Mouse (Mus musculus) limb, embryonic 12.5 days (tissue): ENCODE measurements at regions not wholly inside any gene's neighbourhood (a gene's known extent, or its start where the extent isn't known, plus 50 kb on each side); places are given as distances from the start of the nearest gene placed in this dataset.
"Not testable (repeated sequence)": the region's sequence is repeated elsewhere in the genome, so short reads cannot be mapped to it uniquely, and the experiment has no call there.

Experiments
- ATAC-seq: fragments of 200-750 bp; cut with Nextera tagmentation; 2 replicates; pipeline ENCODE4 v1.8.0; 2017; ENCODE audit warnings: low read depth, moderate TSS enrichment; ENCODE audit not compliant: insufficient number of reproducible peaks, insufficient read depth, low FRiP score, low TSS enrichment
- H3K27ac ChIP-seq: fragments of 300-500 bp; sonication (generic); 2 replicates; pipeline ENCODE4 v1.5.1; 2016; ENCODE audit warnings: mild to moderate bottlenecking, moderate library complexity
- H3K27me3 ChIP-seq: fragments of 300-500 bp; sonication (generic); 2 replicates; pipeline ENCODE4 v1.6.1; 2016; ENCODE audit warnings: mild to moderate bottlenecking, moderate library complexity
- H3K36me3 ChIP-seq: fragments of 300-500 bp; sonication (generic); 2 replicates; pipeline ENCODE4 v1.6.1; 2016; ENCODE audit warnings: mild to moderate bottlenecking, moderate library complexity
- H3K4me1 ChIP-seq: fragments of 300-500 bp; sonication (generic); replicated peaks from 2 replicates; pipeline ENCODE4 v1.6.1; 2016
- H3K4me2 ChIP-seq: fragments of 300-500 bp; sonication (generic); 2 replicates; pipeline ENCODE4 v1.6.1; 2016; ENCODE audit warnings: mild to moderate bottlenecking, moderate library complexity
- H3K4me3 ChIP-seq: fragments of 300-500 bp; sonication (generic); replicated peaks from 2 replicates; pipeline ENCODE4 v1.5.1; 2016; ENCODE audit warnings: mild to moderate bottlenecking
- H3K9ac ChIP-seq: fragments of 300-500 bp; sonication (generic); replicated peaks from 2 replicates; pipeline ENCODE4 v1.6.1; 2016; ENCODE audit warnings: mild to moderate bottlenecking, moderate library complexity
- H3K9me3 ChIP-seq: fragments of 300-500 bp; sonication (generic); 2 replicates; pipeline ENCODE4 v1.6.1; 2016; ENCODE audit warnings: mild to moderate bottlenecking, moderate library complexity
- WGBS: fragments of 180-500 bp; shearing (Covaris S2); methylation state at CpG from one replicate; pipeline ENCODE4 v1.1.7; 2016; 5-methylcytosine and 5-hydroxymethylcytosine counted together

- H3K4me2 ChIP-seq, H3K36me3 ChIP-seq, ATAC-seq, H3K27me3 ChIP-seq, H3K9ac ChIP-seq, H3K9me3 ChIP-seq, H3K4me1 ChIP-seq, H3K4me3 ChIP-seq, H3K27ac ChIP-seq: not testable (repeated sequence)
- 75% methylated on average over 10 of the region's 10 CpGs for WGBS
Measured at GRCm38 (mm10) chrX:154717526-154717925, 138.4 kb upstream of the Samt2 start.

GRCm38 (mm10) chrX:154713641-154714255 lies 134.6 kb upstream of the Samt2 start:
- Histone ChIP-seq H3K4me3 (peak overlapping the region; percentile 13; the same call in 1 of the 2 replicates), H3K9me3 (peaks cover 8% of the 10 kb centered on the region; the same call in 1 of the 2 replicates), H3K9ac (no peak overlapping the region), H3K27ac (no peak overlapping the region), H3K36me3 (no peaks in the 10 kb centered on the region), H3K4me1 (no peaks in the 10 kb centered on the region), H3K27me3 (no peaks in the 10 kb centered on the region), H3K4me2 (peak overlapping the region; percentile 40)
- ATAC-seq = no peak
- whole genome bisulfite sequencing = 53% methylated on average over 24 of the region's 27 CpGs

GRCm38 (mm10) chrX:154712576-154712975 lies 133.4 kb upstream of the Samt2 start:
- WGBS = 84% methylated on average over 8 of the region's 8 CpGs
- not testable (repeated sequence) for H3K4me2 ChIP-seq, H3K9me3 ChIP-seq, H3K27me3 ChIP-seq, H3K4me1 ChIP-seq, H3K4me3 ChIP-seq, H3K36me3 ChIP-seq, H3K27ac ChIP-seq, ATAC-seq, H3K9ac ChIP-seq

GRCm38 (mm10) chrX:154670529-154670928 lies 91.4 kb upstream of the Samt2 start:
- not testable (repeated sequence) for H3K9me3 ChIP-seq, H3K27me3 ChIP-seq, H3K9ac ChIP-seq, H3K4me2 ChIP-seq, H3K4me3 ChIP-seq, H3K4me1 ChIP-seq, H3K36me3 ChIP-seq, ATAC-seq, H3K27ac ChIP-seq
- 84% methylated on average over 1 of the region's 2 CpGs for WGBS
